Mouse (Mus musculus) heart, embryonic 12.5 days (tissue): ENCODE data around the gene Fam149b. TPM values are rescaled to one million over a fixed set of nuclear protein-coding genes. Genes with fewer than 3 reads are reported as not detected.

ENCODE experiments used
- ATAC-seq: fragments of 200-750 bp; cut with Nextera tagmentation; 2 replicates; pipeline ENCODE4 v1.8.0; 2017; ENCODE audit warnings: moderate TSS enrichment, moderate library complexity; ENCODE audit not compliant: insufficient number of reproducible peaks, low FRiP score
- H3K27ac ChIP-seq: fragments of 300-500 bp; sonication (generic); 2 replicates; pipeline ENCODE4 v1.5.1; 2016; ENCODE audit warnings: mild to moderate bottlenecking, moderate library complexity; ENCODE audit not compliant: poor library complexity, severe bottlenecking
- H3K27me3 ChIP-seq: fragments of 300-500 bp; sonication (generic); replicated peaks from 2 replicates; pipeline ENCODE4 v1.6.1; 2016; ENCODE audit warnings: mild to moderate bottlenecking, moderate library complexity
- H3K36me3 ChIP-seq: fragments of 300-500 bp; sonication (generic); 2 replicates; pipeline ENCODE4 v1.6.1; 2016; ENCODE audit warnings: mild to moderate bottlenecking, moderate library complexity
- H3K4me1 ChIP-seq: fragments of 300-500 bp; sonication (generic); replicated peaks from 2 replicates; pipeline ENCODE4 v1.6.1; 2016; ENCODE audit warnings: mild to moderate bottlenecking
- H3K4me2 ChIP-seq: fragments of 300-500 bp; sonication (generic); 2 replicates; pipeline ENCODE4 v1.6.1; 2016; ENCODE audit warnings: mild to moderate bottlenecking, moderate library complexity
- H3K4me3 ChIP-seq: fragments of 300-500 bp; sonication (generic); 2 replicates; pipeline ENCODE4 v1.5.1; 2016; ENCODE audit warnings: mild to moderate bottlenecking
- H3K9ac ChIP-seq: fragments of 300-500 bp; sonication (generic); 2 replicates; pipeline ENCODE4 v1.6.1; 2016; ENCODE audit warnings: mild to moderate bottlenecking, moderate library complexity
- H3K9me3 ChIP-seq: fragments of 300-500 bp; sonication (generic); replicated peaks from 2 replicates; pipeline ENCODE4 v1.6.1; 2016; ENCODE audit warnings: mild to moderate bottlenecking, moderate library complexity
- WGBS: fragments of 180-500 bp; shearing (Covaris S2); methylation state at CpG from one replicate; pipeline ENCODE4 v1.1.7; 2016; 5-methylcytosine and 5-hydroxymethylcytosine counted together
- polyA plus RNA-seq: library from polyadenylated mRNA; unstranded; fragments of >200 nt; fragmentation: Nextera tagmentation; extraction: Ambion mirVana; gene quantifications from 2 replicates; pipeline ENCODE4 v1.2.1, GENCODE M21; 2016

Gene Fam149b
- polyA plus RNA-seq, 1 experiment from 2014 or later = 25.7 TPM

DNA sequence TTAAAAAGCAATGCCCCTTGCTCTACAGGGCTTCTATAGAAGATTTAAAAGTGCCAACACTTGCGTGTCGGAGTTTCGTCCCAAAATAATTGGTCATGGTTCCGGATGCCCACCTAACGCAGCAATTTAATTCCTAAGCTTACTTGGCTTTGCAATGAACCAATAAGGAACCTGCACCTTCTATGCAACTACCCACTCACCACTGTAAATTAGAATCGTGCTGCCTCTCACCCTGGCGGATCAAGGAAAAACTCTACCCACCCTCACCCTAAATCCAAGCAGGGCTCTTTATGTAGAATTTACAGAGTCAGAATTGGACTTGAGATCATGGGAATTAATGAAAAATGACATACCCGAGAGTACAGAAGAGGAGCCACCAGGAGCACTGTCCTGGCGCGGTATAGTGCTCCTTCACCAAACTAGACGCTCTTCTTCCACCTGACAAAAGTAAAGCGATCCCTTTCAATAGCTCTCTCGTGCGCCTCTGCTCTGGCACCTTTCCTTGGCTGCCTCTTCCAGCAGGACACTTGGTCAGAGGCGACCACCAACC, 446 bp upstream of the Fam149b start:
- Histone ChIP-seq H3K9me3 (no peaks in the 10 kb centered on the region), H3K4me3 (peak overlapping the region; percentile 66), H3K27ac (peak overlapping the region; percentile 83), H3K36me3 (peaks cover 35% of the 10 kb centered on the region), H3K4me1 (peaks cover 13% of the 10 kb centered on the region), H3K9ac (peak overlapping the region; percentile 87), H3K4me2 (peak overlapping the region; percentile 91), H3K27me3 (no peaks in the 10 kb centered on the region)
- WGBS = 4% methylated on average over 15 of the region's 15 CpGs
- ATAC-seq = peak; percentile 77

DNA sequence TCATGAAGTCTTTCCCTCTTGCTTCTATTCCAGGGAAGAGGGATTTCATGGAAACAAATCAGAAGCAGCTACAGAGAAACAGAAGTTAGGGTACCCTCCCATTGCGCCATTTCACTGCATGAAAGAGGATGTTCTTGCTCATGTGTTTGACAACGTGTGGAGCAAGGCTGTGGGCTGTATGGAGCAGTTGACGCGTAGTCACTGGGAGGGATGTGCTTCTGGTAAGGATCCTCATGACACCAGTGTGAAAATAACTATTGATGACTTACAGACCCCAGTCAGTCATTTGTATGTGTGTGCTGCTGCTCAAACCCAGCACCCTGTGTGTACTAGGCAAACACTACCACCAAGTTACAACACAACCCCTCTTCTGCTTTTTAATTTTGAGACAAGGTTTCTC, 15.3 kb downstream of the Fam149b start:
- 89% methylated on average over 4 of the region's 4 CpGs for WGBS
- H3K36me3 ChIP-seq = peaks cover 69% of the 10 kb centered on the region
- ATAC-seq = no peak

DNA sequence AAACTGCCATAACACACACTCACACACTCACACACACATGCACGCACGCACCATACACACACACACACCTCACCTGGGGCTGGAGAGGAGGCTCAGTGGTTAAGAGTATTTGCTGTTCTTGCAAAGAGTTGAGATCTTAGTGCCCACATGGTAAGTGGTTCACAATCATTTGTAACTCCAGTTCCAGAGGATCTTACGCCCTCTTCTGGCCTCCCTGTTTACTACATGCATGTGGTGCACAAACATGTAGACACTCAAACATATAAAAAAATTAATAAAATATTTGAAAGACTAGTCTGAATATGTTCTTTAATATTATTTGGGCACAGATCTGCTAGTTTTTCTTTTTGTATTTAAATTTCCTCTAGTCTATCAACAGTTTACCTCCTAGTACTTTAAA, 20.3 kb downstream of the Fam149b start:
- Histone ChIP-seq H3K9me3 (no peaks in the 10 kb centered on the region), H3K27ac (no peak overlapping the region), H3K9ac (no peak overlapping the region), H3K4me3 (no peak overlapping the region), H3K4me1 (no peaks in the 10 kb centered on the region), H3K27me3 (no peaks in the 10 kb centered on the region), H3K36me3 (peaks cover 69% of the 10 kb centered on the region), H3K4me2 (no peak overlapping the region)
- WGBS = 93% methylated on average over 3 of the region's 3 CpGs
- ATAC-seq = no peak

More for the DNA sequence above, 15.3 kb downstream of the Fam149b start:
- Histone ChIP-seq H3K4me2 (no peak overlapping the region), H3K4me1 (no peaks in the 10 kb centered on the region), H3K27me3 (no peaks in the 10 kb centered on the region), H3K4me3 (no peak overlapping the region), H3K9me3 (no peaks in the 10 kb centered on the region), H3K9ac (no peak overlapping the region), H3K27ac (no peak overlapping the region)

DNA sequence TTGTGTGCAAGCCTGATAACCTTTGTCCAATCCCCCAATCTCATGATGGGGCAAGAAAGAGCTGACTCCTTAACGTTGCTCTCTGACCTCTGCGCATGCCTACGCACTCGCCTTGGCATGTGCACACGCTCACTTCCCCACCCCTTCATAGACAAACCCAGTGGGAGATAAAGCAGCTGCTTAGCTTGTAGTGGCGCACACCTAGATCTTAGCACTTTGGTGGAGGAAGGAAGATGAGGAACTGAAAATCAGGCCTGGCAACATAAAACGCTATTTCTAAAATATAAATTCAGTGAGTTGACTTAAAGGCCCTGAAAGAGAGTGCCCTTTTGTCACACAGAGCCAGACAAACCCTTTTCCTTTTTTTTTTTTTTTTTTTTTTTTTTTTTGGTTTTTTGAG, 22.8 kb downstream of the Fam149b start:
- Histone ChIP-seq H3K4me3 (no peak overlapping the region), H3K27me3 (no peaks in the 10 kb centered on the region), H3K36me3 (peaks cover 68% of the 10 kb centered on the region), H3K9me3 (no peaks in the 10 kb centered on the region), H3K4me2 (no peak overlapping the region), H3K9ac (no peak overlapping the region), H3K4me1 (no peaks in the 10 kb centered on the region), H3K27ac (no peak overlapping the region)
- ATAC-seq = no peak
- WGBS = 77% methylated on average over 7 of the region's 7 CpGs

DNA sequence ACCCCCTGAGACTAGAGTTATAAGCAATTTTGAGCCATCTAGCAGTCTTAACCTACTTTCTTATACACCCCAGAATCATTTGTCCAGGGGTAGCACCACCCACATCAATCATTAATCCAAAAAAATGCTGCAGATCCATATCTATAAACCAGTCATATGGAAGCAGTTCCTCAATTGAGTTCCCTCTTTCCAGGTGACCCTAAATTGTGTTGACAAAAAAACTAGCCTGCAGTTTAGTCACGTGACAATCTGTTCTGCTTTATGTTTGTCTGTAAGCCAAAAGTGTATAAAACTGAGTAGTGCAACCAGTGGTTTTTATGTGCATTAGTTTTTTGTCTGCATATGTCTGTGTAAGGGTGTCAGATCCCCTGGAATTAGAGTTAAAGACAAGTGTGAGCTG, 23.9 kb downstream of the Fam149b start:
- peaks cover 65% of the 10 kb centered on the region for H3K36me3 ChIP-seq
- H3K4me2 ChIP-seq = no peak overlapping the region
- no peak overlapping the region for H3K9ac ChIP-seq
- no peaks in the 10 kb centered on the region for H3K27me3 ChIP-seq
- H3K9me3 ChIP-seq = no peaks in the 10 kb centered on the region
- H3K4me1 ChIP-seq = peaks cover 4% of the 10 kb centered on the region; the same call in 1 of the 2 replicates
- ATAC-seq = no peak
- H3K4me3 ChIP-seq = no peak overlapping the region
- 84% methylated on average over 1 of the region's 1 CpGs for WGBS
- no peak overlapping the region for H3K27ac ChIP-seq

DNA sequence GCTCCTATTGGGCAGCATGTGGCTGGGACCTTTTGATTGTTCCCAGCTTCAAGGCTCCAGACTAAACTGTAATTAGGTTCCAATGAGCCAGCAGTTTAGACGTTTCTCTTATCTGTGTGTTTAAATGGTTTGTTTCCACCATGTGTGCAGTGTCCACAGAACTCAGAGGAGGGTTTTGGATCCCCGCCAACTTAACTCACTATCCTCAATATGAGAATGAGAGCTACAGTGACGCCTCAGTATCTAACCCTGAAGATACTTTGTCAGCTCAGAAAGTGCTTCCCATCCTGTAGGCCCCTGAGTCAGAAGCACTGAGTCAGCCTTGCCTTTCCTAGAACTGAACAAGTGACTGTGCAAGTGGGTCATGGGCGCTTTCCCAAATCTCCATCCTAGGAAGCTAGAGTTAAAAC, 29.2 kb downstream of the Fam149b start:
- no peaks in the 10 kb centered on the region for H3K9me3 ChIP-seq
- H3K4me1 ChIP-seq = peaks cover 19% of the 10 kb centered on the region
- H3K27me3 ChIP-seq = no peaks in the 10 kb centered on the region
- no peak overlapping the region for H3K4me3 ChIP-seq
- H3K9ac ChIP-seq = no peak overlapping the region
- H3K4me2 ChIP-seq = no peak overlapping the region
- peak; percentile 85 for ATAC-seq
- peaks cover 41% of the 10 kb centered on the region for H3K36me3 ChIP-seq
- peak overlapping the region; percentile 44 for H3K27ac ChIP-seq
- 40% methylated on average over 4 of the region's 4 CpGs for WGBS

DNA sequence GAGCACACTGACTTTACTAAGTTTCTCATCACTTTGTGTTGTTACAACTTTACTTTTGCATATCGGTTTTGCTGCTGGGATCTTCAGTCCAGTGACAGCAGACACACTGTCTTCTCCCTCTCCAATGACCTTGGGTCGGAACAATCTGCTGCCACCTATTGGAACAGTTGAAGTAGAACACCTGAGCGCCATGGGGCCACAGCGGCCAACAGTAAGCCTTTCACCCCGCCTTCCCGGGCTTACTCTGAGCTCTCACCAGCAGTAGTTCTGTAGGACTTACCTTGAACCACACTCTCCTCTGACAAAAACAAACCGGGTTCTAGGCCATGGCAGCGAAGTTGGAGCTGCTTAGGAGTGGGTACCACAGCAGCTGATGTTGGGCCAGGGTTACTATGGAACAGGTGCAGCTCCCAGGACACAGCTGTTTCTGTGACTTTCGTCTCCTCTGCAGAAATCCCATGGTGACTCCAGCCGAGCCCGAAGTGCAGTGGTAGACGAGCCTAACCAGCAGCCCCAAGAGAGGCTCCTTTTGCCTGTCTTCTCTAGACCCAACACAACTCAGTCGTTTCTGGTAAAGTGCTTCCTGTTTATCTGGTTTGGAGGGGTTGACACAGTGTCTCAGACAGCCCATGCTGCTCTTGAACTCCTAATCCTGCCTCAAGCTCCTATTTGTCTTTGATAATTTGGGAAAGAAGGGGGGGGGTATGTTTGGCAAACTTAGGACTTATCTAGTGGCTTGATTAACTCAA, 30.5 kb downstream of the Fam149b start:
- Histone ChIP-seq H3K4me3 (no peak overlapping the region), H3K9me3 (no peaks in the 10 kb centered on the region), H3K27me3 (no peaks in the 10 kb centered on the region), H3K4me1 (peaks cover 19% of the 10 kb centered on the region), H3K36me3 (peaks cover 42% of the 10 kb centered on the region), H3K4me2 (no peak overlapping the region), H3K9ac (no peak overlapping the region), H3K27ac (no peak overlapping the region)
- WGBS = 31% methylated on average over 13 of the region's 13 CpGs
- peak; percentile 64 for ATAC-seq

DNA sequence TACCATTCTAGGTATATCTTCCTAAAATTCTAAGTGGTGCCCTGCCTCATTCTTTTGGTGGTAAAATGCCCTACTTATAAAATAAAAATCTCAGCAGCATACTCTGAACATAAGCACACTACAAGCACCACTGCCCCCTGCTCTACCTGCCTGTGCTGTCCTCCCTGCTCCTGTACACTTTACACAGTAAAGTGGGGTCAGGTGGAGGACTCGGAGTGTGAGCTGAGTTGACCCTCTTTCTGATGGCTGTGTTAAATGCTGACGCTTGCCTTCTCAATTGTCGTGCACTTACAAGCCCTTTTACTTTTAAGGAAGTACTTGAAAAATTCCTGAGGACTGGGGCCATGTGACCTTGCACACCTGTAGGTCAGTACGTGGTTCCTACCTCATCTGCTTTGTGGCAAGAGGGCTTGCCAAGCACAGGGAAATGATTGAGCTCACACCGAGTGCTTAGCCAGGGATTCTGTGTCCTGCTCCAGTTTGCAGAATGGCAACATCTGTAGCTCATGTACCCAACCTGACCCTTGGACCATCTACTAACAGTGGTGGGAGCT, 31.2 kb downstream of the Fam149b start:
- H3K36me3 ChIP-seq = peaks cover 42% of the 10 kb centered on the region

DNA sequence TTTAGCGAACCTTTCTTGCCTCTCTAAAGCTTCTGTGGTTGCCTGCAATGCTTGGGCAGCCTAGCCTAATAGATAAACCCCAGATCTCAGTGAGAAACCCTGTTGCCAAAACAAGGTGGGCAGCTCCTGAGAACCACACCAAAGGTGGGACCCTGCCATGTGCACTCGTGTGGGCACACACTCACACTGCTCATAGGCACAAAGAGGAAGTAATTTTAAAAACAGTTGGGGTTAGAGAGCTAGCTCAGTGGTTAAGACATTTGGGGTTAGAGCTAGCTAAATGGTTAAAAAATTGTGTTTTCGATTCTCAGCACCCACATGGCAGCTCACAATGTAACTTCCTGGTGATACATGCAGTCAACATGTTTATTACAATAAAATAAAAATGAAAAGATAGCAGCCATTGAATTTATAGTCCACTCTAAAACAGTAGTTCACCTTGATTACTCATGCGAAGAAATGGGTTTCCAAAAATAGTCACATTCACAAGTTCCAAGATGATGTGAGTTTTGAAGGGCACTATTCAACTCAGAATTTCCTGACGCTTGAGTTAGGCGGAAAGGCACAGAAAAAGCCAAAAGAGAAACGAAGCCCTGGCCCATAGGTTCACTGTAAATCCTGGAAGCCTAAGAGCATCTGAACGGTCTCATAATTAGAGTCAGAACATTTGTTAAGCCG, 31.9 kb downstream of the Fam149b start:
- Histone ChIP-seq H3K9me3 (no peaks in the 10 kb centered on the region), H3K4me2 (no peak overlapping the region), H3K27me3 (no peaks in the 10 kb centered on the region), H3K4me1 (peaks cover 19% of the 10 kb centered on the region), H3K4me3 (no peak overlapping the region), H3K27ac (no peak overlapping the region), H3K9ac (no peak overlapping the region), H3K36me3 (peaks cover 39% of the 10 kb centered on the region)
- WGBS = 85% methylated on average over 9 of the region's 9 CpGs
- ATAC-seq = no peak

More for the DNA sequence above, 31.2 kb downstream of the Fam149b start:
- H3K9ac ChIP-seq = no peak overlapping the region
- H3K4me2 ChIP-seq = no peak overlapping the region
- ATAC-seq = no peak
- WGBS = 78% methylated on average over 5 of the region's 5 CpGs
- H3K27ac ChIP-seq = no peak overlapping the region
- H3K9me3 ChIP-seq = no peaks in the 10 kb centered on the region
- H3K4me1 ChIP-seq = peaks cover 19% of the 10 kb centered on the region
- no peaks in the 10 kb centered on the region for H3K27me3 ChIP-seq
- H3K4me3 ChIP-seq = no peak overlapping the region

DNA sequence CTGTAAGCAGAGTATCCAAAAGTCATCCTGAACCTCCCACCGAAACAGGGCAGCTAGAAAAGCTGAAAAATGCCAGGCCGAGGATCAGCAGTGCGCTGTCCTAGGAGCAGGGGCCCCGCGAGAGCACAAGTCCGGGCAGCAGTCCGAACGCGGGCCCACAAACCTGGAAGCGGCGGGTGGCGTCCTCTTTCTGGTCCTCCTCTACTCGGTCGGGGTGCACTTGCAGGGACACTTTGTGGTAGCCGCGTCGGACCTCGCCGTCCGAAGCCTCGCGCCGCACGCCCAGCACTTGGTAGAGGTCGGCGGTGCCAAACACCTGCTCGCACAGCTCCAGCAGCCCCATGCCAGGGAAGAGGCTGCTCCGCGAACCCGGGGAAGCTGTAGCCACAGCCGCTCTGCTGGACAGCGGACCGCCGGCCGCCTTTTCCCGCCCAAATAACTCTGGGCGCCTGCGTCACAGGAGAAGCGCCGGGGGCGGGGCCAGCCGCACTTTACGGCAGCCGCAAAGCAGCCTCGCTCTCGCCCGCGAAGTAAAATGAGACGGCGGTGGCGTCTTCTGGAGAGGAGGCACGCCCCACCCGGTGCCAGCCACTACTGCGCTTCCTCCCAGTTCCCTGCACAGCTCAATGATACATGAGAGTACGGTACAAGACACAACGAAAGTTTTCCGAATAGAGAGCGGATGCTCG, 40.6 kb downstream of the Fam149b start, which contains the start of gene Dnajc9:
TSS of gene Dnajc9 (minus strand) at position 470 of the 689 bp plus-strand sequence.
- Histone ChIP-seq H3K9ac (peak within 1 kb of the TSS; percentile 83), H3K4me3 (peak within 1 kb of the TSS; percentile 86), H3K27ac (peak within 1 kb of the TSS; percentile 80), H3K9me3 (no peaks in the 10 kb centered on the region), H3K27me3 (no peaks in the 10 kb centered on the region), H3K36me3 (peaks cover 50% of the 10 kb centered on the region), H3K4me2 (peak within 1 kb of the TSS; percentile 89), H3K4me1 (peaks cover 31% of the 10 kb centered on the region)
- WGBS = 0% methylated on average over 59 of the region's 59 CpGs
- ATAC-seq = peak; percentile 81
